Mouse (Mus musculus) megakaryocyte, embryonic 14.5 days (primary cell): Measurements from ENCODE around the gene Mab21l3.

Experiments
- FLI1 ChIP-seq: IDR thresholded peaks from 2 replicates; pipeline ENCODE4 v1.6.1; 2012; ENCODE audit warnings: low read length, inconsistent platforms, mixed read lengths
- GATA1 ChIP-seq: IDR thresholded peaks from 3 replicates; pipeline ENCODE4 v1.6.1; 2012; ENCODE audit warnings: mixed read lengths, low read length, inconsistent platforms, borderline replicate concordance

- no peak for TF ChIP-seq FLI1
- no peak for TF ChIP-seq GATA1
Observed at GRCm38 (mm10) chr3:101794026-101794425, 54.7 kb downstream of the Mab21l3 start.
